Mouse (Mus musculus) liver, embryonic 14.5 days (tissue): Measurements from ENCODE around the gene Flcn.

Source experiments
- CTCF ChIP-seq: IDR thresholded peaks from 2 replicates; pipeline ENCODE4 v1.5.1; 2016; ENCODE audit warnings: antibody characterized with exemption, low read depth, control low read depth
- EP300 ChIP-seq: IDR thresholded peaks from 2 replicates; pipeline ENCODE4 v1.6.1; 2016; ENCODE audit warnings: antibody characterized with exemption, low read depth

DNA sequence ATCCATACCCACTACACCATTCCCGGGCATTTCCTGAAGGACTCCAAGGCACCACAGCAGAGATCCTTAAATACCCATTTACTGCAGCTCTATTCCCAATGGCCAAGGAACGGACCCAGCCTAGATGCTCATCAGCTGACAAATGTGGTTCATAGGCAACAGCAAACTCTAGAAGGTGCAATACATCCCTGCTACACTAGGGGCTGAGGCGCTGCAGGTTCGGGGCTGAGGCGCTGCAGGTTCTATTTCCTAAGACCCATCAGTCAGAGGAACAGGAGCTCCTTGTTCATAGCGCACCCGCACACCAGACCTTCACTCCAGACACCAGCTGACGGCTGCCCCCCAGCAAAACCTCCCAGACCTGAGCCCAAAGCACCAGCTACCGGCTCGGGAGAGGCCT, 9.4 kb downstream of the Flcn start:
- TF ChIP-seq CTCF (peak; percentile 49), EP300 (no peak)
